Mouse (Mus musculus) cerebellum, adult 9-10 months (tissue): ENCODE data around the gene Ces3a.
"Not testable (repeated sequence)": the region's sequence is repeated elsewhere in the genome, so short reads cannot be mapped to it uniquely, and the experiment has no call there.

ENCODE experiments used
- DNase-seq: peaks from one replicate; pipeline ENCODE4 v3.0.0; 2022

Ces3a gene

GRCm38 (mm10) chr8:105102101-105102785 lies 53.8 kb downstream of the Ces3a start:
- not testable (repeated sequence) for DNase-seq

- not testable (repeated sequence) for DNase-seq
Measured at GRCm38 (mm10) chr8:105103701-105104100, 55.3 kb downstream of the Ces3a start.

GRCm38 (mm10) chr8:105104220-105104619 lies 55.8 kb downstream of the Ces3a start:
- no peak for DNase-seq
